Mouse (Mus musculus): ENCODE measurements around the gene Il31ra. TPM values are rescaled to one million over a fixed set of nuclear protein-coding genes. Genes with fewer than 3 reads are reported as not detected.

Gene Il31ra
- polyA plus RNA-seq, 1 experiment from 2014 or later: 0.09 TPM

- Histone ChIP-seq H3K4me2 (ENCODE audit: low read length) (no peak overlapping the region), H3K4me1 (replicated peaks; ENCODE audit: control insufficient read depth, insufficient read depth, low read length) (no peaks in the 10 kb centered on the region), H3K27ac (ENCODE audit: low read depth) (no peak overlapping the region), H3K36me3 (ENCODE audit: control insufficient read depth, insufficient read depth, low read length) (peaks cover 72% of the 10 kb centered on the region), H3K9me3 (ENCODE audit: control insufficient read depth, low read length) (no peaks in the 10 kb centered on the region), H3K9ac (ENCODE audit: low read length) (no peak overlapping the region), H3K4me3 (ENCODE audit: low read depth, low read length) (no peak overlapping the region), H3K27me3 (replicated peaks; ENCODE audit: control insufficient read depth, insufficient read depth, low read length) (no peaks in the 10 kb centered on the region)
- WGBS: 76% methylated on average over 7 of the region's 7 CpGs
- no peak for ATAC-seq (replicated peaks; ENCODE audit: low FRiP score, low TSS enrichment, low read depth)
- no peak for DNase-seq (ENCODE audit: low spot score)
These were observed 115.1 kb downstream of the Il31ra start for GRCm38 (mm10) chr13:112479032-112479431.

DNA sequence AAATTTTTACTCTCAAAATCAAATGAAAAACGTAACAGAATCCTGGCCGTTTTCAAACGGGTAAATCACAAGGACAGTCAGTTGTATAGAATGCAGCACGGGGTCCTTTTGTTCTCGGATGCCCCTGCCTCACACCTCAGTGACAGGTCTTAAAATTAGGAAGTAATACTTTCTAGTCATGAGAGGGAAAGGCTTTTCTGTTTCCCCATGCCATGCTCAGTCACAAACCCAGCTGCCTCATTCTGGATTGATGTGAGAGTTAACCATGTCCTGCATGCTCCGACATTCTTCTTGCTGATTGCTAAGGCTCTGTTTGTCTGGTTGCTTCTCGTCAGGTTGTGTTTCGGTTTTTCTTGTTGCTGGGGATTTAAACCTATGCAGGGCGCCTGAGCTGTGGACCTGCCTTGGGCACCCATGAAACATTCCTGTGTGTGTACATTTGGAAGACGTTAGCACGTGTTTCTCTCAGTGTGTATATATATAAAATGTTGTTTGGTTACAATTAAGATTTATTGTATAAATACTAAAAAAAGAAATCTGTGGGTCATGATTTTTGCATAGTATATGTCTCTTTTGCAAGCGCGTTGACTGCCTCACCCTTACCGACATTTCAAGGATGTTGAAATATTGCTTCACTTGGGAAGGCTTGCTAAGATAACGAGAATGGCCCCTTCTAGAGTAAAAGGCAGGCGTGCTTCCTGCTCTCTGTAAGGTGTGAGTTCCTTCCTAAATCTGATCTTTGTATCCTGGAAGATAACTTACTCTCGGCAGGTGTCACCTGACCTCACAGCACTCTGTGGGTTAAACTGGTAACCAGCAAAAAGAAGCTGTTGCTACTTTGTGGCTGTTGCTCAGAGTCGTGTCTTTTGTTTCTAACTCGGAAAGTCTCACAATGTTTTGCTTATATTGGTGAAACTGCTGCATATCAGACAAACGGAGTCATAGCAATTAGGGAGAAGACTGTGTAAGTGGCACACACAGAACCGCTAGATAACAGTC lies 120.1 kb downstream of the Il31ra start:
- WGBS: 60% methylated on average over 21 of the region's 21 CpGs

DNA sequence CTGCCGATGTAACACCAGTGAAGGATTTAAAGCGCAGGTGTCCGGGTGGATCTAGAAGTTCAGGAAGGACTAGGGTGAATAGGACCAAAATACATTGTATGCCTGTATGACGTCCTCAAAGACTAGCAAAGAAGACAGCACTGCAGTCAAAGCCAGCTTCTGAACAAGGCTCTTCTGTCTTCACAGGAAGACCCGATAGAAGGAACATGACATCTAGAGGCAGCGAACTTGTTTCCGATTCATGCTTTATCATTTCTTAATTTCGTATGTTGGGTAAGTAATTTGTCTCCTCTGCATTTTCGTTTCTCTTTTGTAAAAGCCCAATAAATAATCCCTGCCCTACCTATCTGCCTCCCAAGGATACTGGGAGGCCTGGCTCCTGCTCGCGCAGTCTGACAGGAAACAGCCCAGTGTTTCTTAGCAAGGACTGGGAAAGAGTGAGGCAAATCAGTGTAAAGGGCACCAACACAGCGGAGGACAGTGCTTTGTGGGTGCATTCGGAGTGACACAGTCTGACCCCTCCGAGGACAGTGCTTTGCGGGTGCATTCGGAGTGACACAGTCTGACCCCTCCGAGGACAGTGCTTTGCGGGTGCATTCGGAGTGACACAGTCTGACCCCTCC lies 121.6 kb downstream of the Il31ra start:
- H3K9ac ChIP-seq (ENCODE audit: low read length): no peak overlapping the region
- ATAC-seq (replicated peaks; ENCODE audit: low FRiP score, low TSS enrichment, low read depth): no peak
- no peaks in the 10 kb centered on the region for H3K27me3 ChIP-seq (replicated peaks; ENCODE audit: control insufficient read depth, insufficient read depth, low read length)
- no peaks in the 10 kb centered on the region for H3K4me1 ChIP-seq (replicated peaks; ENCODE audit: control insufficient read depth, insufficient read depth, low read length)
- no peak overlapping the region for H3K4me2 ChIP-seq (ENCODE audit: low read length)
- WGBS: 78% methylated on average over 18 of the region's 19 CpGs
- no peak overlapping the region for H3K4me3 ChIP-seq (ENCODE audit: low read depth, low read length)
- no peak overlapping the region for H3K27ac ChIP-seq (ENCODE audit: low read depth)
- H3K36me3 ChIP-seq (ENCODE audit: control insufficient read depth, insufficient read depth, low read length): peaks cover 21% of the 10 kb centered on the region
- DNase-seq (ENCODE audit: low spot score): no peak
- H3K9me3 ChIP-seq (ENCODE audit: control insufficient read depth, low read length): no peaks in the 10 kb centered on the region

More for the DNA sequence above, 120.1 kb downstream of the Il31ra start:
- Histone ChIP-seq H3K4me3 (ENCODE audit: low read depth, low read length) (no peak overlapping the region), H3K4me1 (replicated peaks; ENCODE audit: control insufficient read depth, insufficient read depth, low read length) (no peaks in the 10 kb centered on the region), H3K4me2 (ENCODE audit: low read length) (no peak overlapping the region), H3K27ac (ENCODE audit: low read depth) (no peak overlapping the region), H3K9ac (ENCODE audit: low read length) (no peak overlapping the region), H3K27me3 (replicated peaks; ENCODE audit: control insufficient read depth, insufficient read depth, low read length) (no peaks in the 10 kb centered on the region), H3K9me3 (ENCODE audit: control insufficient read depth, low read length) (no peaks in the 10 kb centered on the region), H3K36me3 (ENCODE audit: control insufficient read depth, insufficient read depth, low read length) (peaks cover 28% of the 10 kb centered on the region)
- ATAC-seq (replicated peaks; ENCODE audit: low FRiP score, low TSS enrichment, low read depth): no peak
- DNase-seq (ENCODE audit: low spot score): no peak

GRCm38 (mm10) chr13:112471201-112471600 lies 123.0 kb downstream of the Il31ra start:
- DNase-seq (ENCODE audit: low spot score): no peak
- WGBS: 85% methylated on average over 9 of the region's 9 CpGs
- H3K9ac ChIP-seq (ENCODE audit: low read length): no peak overlapping the region

More at GRCm38 (mm10) chr13:112471201-112471600, 123.0 kb downstream of the Il31ra start:
- H3K4me1 ChIP-seq (replicated peaks; ENCODE audit: control insufficient read depth, insufficient read depth, low read length): peaks cover 6% of the 10 kb centered on the region
- no peak overlapping the region for H3K4me2 ChIP-seq (ENCODE audit: low read length)
- H3K36me3 ChIP-seq (ENCODE audit: control insufficient read depth, insufficient read depth, low read length): peaks cover 15% of the 10 kb centered on the region
- H3K9me3 ChIP-seq (ENCODE audit: control insufficient read depth, low read length): no peaks in the 10 kb centered on the region
- no peak overlapping the region for H3K4me3 ChIP-seq (ENCODE audit: low read depth, low read length)
- no peak for ATAC-seq (replicated peaks; ENCODE audit: low FRiP score, low TSS enrichment, low read depth)
- H3K27me3 ChIP-seq (replicated peaks; ENCODE audit: control insufficient read depth, insufficient read depth, low read length): no peaks in the 10 kb centered on the region
- no peak overlapping the region for H3K27ac ChIP-seq (ENCODE audit: low read depth)

Other genes with a start within 250 kb of the Il31ra start
- gene Il6st, start 130.3 kb downstream of the Il31ra start, polyA plus RNA-seq (2014; fragmentation: Nextera tagmentation; extraction: Ambion mirVana): 46.2 and 46.5 TPM in 2 replicates
- gene Ddx4, start 58.1 kb upstream of the Il31ra start, polyA plus RNA-seq (2014; fragmentation: Nextera tagmentation; extraction: Ambion mirVana): 0.42 and 0.73 TPM in 2 replicates
- 12.1 and 13.7 TPM in 2 replicates for gene Slc38a9, start 66.4 kb upstream of the Il31ra start, polyA plus RNA-seq (2014; fragmentation: Nextera tagmentation; extraction: Ambion mirVana)
- 77.6 and 83.4 TPM in 2 replicates for gene Plpp1, start 206.4 kb upstream of the Il31ra start, polyA plus RNA-seq (2014; fragmentation: Nextera tagmentation; extraction: Ambion mirVana)